Mouse (Mus musculus) intestine, embryonic 16.5 days (tissue): ENCODE data around the gene Ccdc105. TPM values are rescaled to one million over a fixed set of nuclear protein-coding genes. Genes with fewer than 3 reads are reported as not detected.

Source experiments
- ATAC-seq: fragments of 200-750 bp; cut with Nextera tagmentation; 2 replicates; pipeline ENCODE4 v1.8.0; 2017; ENCODE audit warnings: moderate TSS enrichment, moderate library complexity
- H3K27ac ChIP-seq: fragments of 300-500 bp; sonication (generic); 2 replicates; pipeline ENCODE4 v1.5.1; 2014; ENCODE audit warnings: mild to moderate bottlenecking, low read length
- H3K27me3 ChIP-seq: fragments of 300-500 bp; sonication (generic); replicated peaks from 2 replicates; pipeline ENCODE4 v1.6.1; 2014; ENCODE audit warnings: low read length, control low read depth, mixed read lengths; ENCODE audit not compliant: control insufficient read depth, insufficient read depth
- H3K36me3 ChIP-seq: fragments of 300-500 bp; sonication (generic); 2 replicates; pipeline ENCODE4 v1.6.1; 2014; ENCODE audit warnings: low read length, control low read depth; ENCODE audit not compliant: control insufficient read depth, insufficient read depth
- H3K4me1 ChIP-seq: fragments of 300-500 bp; sonication (generic); 2 replicates; pipeline ENCODE4 v1.6.1; 2014; ENCODE audit warnings: low read length, control low read depth, mixed read lengths; ENCODE audit not compliant: control insufficient read depth, insufficient read depth
- H3K4me2 ChIP-seq: fragments of 300-500 bp; sonication (generic); 2 replicates; pipeline ENCODE4 v1.6.1; 2014; ENCODE audit warnings: low read depth, low read length, control low read depth
- H3K4me3 ChIP-seq: fragments of 300-500 bp; sonication (generic); 2 replicates; pipeline ENCODE4 v1.5.1; 2014; ENCODE audit warnings: mild to moderate bottlenecking, low read length
- H3K9ac ChIP-seq: fragments of 300-500 bp; sonication (generic); 2 replicates; pipeline ENCODE4 v1.6.1; 2014; ENCODE audit warnings: low read depth, low read length
- H3K9me3 ChIP-seq: fragments of 300-500 bp; sonication (generic); 2 replicates; pipeline ENCODE4 v1.6.1; 2016; ENCODE audit warnings: low read length, control low read depth; ENCODE audit not compliant: control insufficient read depth
- WGBS: fragments of 180-500 bp; shearing (Covaris S2); extraction: QIAGEN DNeasy Blood & Tissue Kit; methylation state at CpG from one replicate; pipeline ENCODE4 v1.1.7; 2014; 5-methylcytosine and 5-hydroxymethylcytosine counted together
- polyA plus RNA-seq: library from polyadenylated mRNA; unstranded; fragments of >200 nt; fragmentation: Nextera tagmentation; extraction: Ambion mirVana; gene quantifications from 2 replicates; pipeline ENCODE4 v1.2.1, GENCODE M21; 2015

Gene Ccdc105
- polyA plus RNA-seq, 1 experiment from 2014 or later: not detected

DNA sequence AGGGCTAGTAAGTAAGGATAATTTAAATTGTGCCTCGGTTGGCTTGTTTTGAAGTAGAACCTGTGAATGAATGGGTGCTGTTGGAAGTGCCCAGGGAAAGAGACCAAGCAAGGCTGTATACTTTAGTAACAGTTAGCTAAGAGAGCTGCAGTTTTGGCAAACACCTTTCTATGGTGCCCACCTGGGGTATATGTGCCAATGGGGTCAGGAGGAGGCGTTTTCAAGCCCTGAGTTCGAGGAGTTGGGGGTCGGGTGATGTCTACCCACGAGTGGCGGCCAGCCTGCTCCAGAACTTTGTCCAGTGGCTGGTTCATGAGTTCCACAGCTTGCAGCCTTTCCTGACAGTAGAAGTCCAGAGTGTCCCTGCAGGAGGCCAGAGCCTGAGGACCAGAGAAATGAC, 3.9 kb downstream of the Ccdc105 start:
- no peak overlapping the region for H3K4me3 ChIP-seq
- no peak overlapping the region for H3K27ac ChIP-seq
- no peak overlapping the region for H3K4me2 ChIP-seq
- no peak for ATAC-seq
- no peaks in the 10 kb centered on the region for H3K36me3 ChIP-seq
- H3K9ac ChIP-seq: no peak overlapping the region
- H3K27me3 ChIP-seq: no peaks in the 10 kb centered on the region
- 91% methylated on average over 6 of the region's 6 CpGs for WGBS
- H3K4me1 ChIP-seq: peaks cover 7% of the 10 kb centered on the region
- H3K9me3 ChIP-seq: no peaks in the 10 kb centered on the region

- Histone ChIP-seq H3K36me3 (no peaks in the 10 kb centered on the region), H3K4me3 (no peak overlapping the region), H3K27me3 (no peaks in the 10 kb centered on the region), H3K27ac (no peak overlapping the region), H3K9me3 (no peaks in the 10 kb centered on the region), H3K4me1 (peaks cover 7% of the 10 kb centered on the region), H3K4me2 (no peak overlapping the region), H3K9ac (no peak overlapping the region)
- no peak for ATAC-seq
- WGBS: 80% methylated on average over 13 of the region's 13 CpGs
Measured at GRCm38 (mm10) chr10:78748161-78748560, 4.7 kb downstream of the Ccdc105 start.

GRCm38 (mm10) chr10:78747035-78747721, 5.7 kb downstream of the Ccdc105 start:
- 2% methylated on average over 27 of the region's 27 CpGs for WGBS
- H3K4me3 ChIP-seq: peak overlapping the region; percentile 43
- H3K9ac ChIP-seq: peak overlapping the region; percentile 37; the same call in 1 of the 2 replicates
- H3K27me3 ChIP-seq: no peaks in the 10 kb centered on the region
- no peaks in the 10 kb centered on the region for H3K9me3 ChIP-seq
- peak overlapping the region; percentile 72 for H3K4me2 ChIP-seq
- no peak overlapping the region for H3K27ac ChIP-seq
- H3K4me1 ChIP-seq: peaks cover 7% of the 10 kb centered on the region
- ATAC-seq: peak; percentile 79
- H3K36me3 ChIP-seq: no peaks in the 10 kb centered on the region

DNA sequence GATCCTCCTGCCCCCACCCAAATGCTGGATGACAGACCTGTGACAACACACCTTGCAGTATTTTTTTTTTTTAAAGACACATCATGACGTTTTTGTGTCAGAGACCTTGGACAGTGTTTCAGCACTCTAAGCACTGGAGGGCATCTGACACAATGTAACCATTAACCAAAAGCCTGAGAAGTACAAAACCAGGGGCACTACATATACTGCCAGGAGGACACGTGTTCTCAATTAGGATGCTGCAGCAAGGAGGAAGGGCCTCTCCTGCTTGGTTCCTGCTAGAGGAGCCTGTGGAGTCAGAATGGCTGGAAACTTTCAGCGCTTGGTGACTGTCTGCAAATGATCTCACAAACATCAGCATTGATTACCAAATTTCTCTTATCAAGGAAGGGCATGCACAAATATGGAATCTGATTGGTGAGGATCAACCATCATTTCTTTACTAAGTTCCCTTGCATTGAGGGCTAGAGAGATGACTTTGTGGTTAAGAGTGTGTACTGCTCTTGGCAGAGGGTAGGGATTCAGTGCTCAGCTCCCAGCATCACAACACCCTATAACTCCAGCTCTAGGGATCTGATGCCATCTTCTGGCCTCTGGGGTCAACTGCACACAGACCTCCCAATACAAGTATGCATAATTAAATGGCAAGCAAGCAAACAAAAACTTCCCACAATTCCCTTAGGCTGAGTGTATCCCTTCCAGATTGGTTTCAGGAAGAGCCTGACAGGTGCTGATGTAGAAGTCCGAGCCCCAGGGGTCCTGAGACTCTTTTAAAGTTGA, 7.2 kb downstream of the Ccdc105 start:
- no peak overlapping the region for H3K9ac ChIP-seq
- WGBS: 56% methylated on average over 4 of the region's 4 CpGs
- no peak overlapping the region for H3K27ac ChIP-seq
- peaks cover 7% of the 10 kb centered on the region for H3K4me1 ChIP-seq
- H3K4me2 ChIP-seq: no peak overlapping the region
- H3K9me3 ChIP-seq: no peaks in the 10 kb centered on the region
- ATAC-seq: no peak
- no peak overlapping the region for H3K4me3 ChIP-seq
- no peaks in the 10 kb centered on the region for H3K27me3 ChIP-seq
- H3K36me3 ChIP-seq: no peaks in the 10 kb centered on the region

GRCm38 (mm10) chr10:78743721-78744120, 9.1 kb downstream of the Ccdc105 start:
- no peak overlapping the region for H3K4me3 ChIP-seq
- no peak overlapping the region for H3K4me2 ChIP-seq
- no peaks in the 10 kb centered on the region for H3K36me3 ChIP-seq
- H3K27ac ChIP-seq: no peak overlapping the region
- H3K9me3 ChIP-seq: no peaks in the 10 kb centered on the region
- H3K9ac ChIP-seq: no peak overlapping the region
- peaks cover 7% of the 10 kb centered on the region for H3K4me1 ChIP-seq
- ATAC-seq: no peak
- H3K27me3 ChIP-seq: no peaks in the 10 kb centered on the region

DNA sequence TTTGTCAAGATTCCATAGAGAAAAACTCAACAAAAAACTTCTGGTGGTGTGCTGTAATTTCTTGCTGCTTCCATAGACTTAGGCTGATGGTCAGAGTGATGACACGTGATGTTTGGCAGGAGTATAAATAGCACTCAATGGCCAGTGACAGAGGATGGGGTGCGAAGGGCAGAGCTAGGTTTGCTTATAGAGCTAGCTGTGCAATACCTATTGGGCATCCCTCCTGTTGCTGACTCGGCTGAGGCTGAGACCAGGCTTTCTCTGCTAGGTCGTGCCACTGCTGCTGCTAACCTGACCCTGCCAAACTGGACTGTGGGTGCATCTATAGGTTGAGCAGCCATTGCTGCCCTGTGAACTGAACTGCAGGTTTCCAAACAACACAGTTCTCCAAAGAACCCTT, 13.0 kb downstream of the Ccdc105 start:
- H3K27me3 ChIP-seq: no peaks in the 10 kb centered on the region
- no peak overlapping the region for H3K4me2 ChIP-seq
- H3K4me1 ChIP-seq: no peaks in the 10 kb centered on the region
- H3K9me3 ChIP-seq: no peaks in the 10 kb centered on the region
- no peak overlapping the region for H3K27ac ChIP-seq
- 84% methylated on average over 4 of the region's 4 CpGs for WGBS
- no peak overlapping the region for H3K4me3 ChIP-seq
- H3K9ac ChIP-seq: no peak overlapping the region
- H3K36me3 ChIP-seq: no peaks in the 10 kb centered on the region
- no peak for ATAC-seq

DNA sequence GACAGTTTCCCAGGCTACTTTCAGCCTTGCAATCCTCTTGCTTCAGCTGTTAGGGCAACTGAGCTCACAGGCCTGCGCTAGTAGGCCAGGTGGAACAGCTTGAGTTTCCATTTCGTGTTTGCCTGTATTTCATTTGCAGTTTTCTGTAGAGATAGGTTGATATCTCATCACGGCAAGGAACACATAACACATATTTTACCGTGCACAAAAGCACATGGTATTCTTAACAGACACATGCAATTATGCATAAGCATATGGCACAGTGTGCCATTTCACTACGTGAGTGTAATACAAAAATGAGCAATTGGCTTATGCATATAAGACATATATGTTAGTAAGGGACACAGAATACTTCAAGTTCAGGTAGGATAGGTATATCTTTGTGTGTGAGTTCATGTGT, 25.0 kb downstream of the Ccdc105 start:
- Histone ChIP-seq H3K9ac (no peak overlapping the region), H3K36me3 (no peaks in the 10 kb centered on the region), H3K4me1 (no peaks in the 10 kb centered on the region), H3K27ac (no peak overlapping the region), H3K9me3 (no peaks in the 10 kb centered on the region), H3K4me3 (no peak overlapping the region), H3K27me3 (no peaks in the 10 kb centered on the region), H3K4me2 (no peak overlapping the region)
- 87% methylated on average over 5 of the region's 5 CpGs for WGBS
- no peak for ATAC-seq

- Histone ChIP-seq H3K27me3 (no peaks in the 10 kb centered on the region), H3K4me3 (no peak overlapping the region), H3K9ac (no peak overlapping the region), H3K36me3 (no peaks in the 10 kb centered on the region), H3K9me3 (no peaks in the 10 kb centered on the region), H3K4me1 (no peaks in the 10 kb centered on the region), H3K4me2 (no peak overlapping the region), H3K27ac (no peak overlapping the region)
- no peak for ATAC-seq
- WGBS: 51% methylated on average over 3 of the region's 3 CpGs
Measured at GRCm38 (mm10) chr10:78727035-78727434, 25.8 kb downstream of the Ccdc105 start.

GRCm38 (mm10) chr10:78723416-78723815, 29.4 kb downstream of the Ccdc105 start:
- 36% methylated on average over 2 of the region's 2 CpGs for WGBS
- Histone ChIP-seq H3K36me3 (no peaks in the 10 kb centered on the region), H3K27ac (no peak overlapping the region), H3K27me3 (no peaks in the 10 kb centered on the region), H3K9ac (no peak overlapping the region), H3K4me3 (no peak overlapping the region), H3K4me1 (no peaks in the 10 kb centered on the region), H3K9me3 (no peaks in the 10 kb centered on the region), H3K4me2 (no peak overlapping the region)
- no peak for ATAC-seq
